Mouse (Mus musculus) gastrocnemius, postnatal 10 days (tissue): ENCODE data around the gene Gm10160. TPM values are rescaled to one million over a fixed set of nuclear protein-coding genes. Genes with fewer than 3 reads are reported as not detected.
"Not testable (repeated sequence)": the region's sequence is repeated elsewhere in the genome, so short reads cannot be mapped to it uniquely, and the experiment has no call there.

Experiments used
- DNase-seq: peaks from one replicate; pipeline ENCODE4 v3.0.0; 2021; ENCODE audit warnings: mixed read lengths
- total RNA-seq, 2 experiments: library from RNA; stranded (reverse); gene quantifications; 2 replicates each; pipeline ENCODE4 v1.2.3; 2021

The Gm10160 gene
- total RNA-seq, 2 experiments from 2014 or later = not detected

- no peak for DNase-seq
These were observed 2.6 kb upstream of the Gm10160 start for GRCm38 (mm10) chr7:81858236-81858635.

GRCm38 (mm10) chr7:81856221-81856620, 627 bp upstream of the Gm10160 start:
- no peak for DNase-seq

GRCm38 (mm10) chr7:81854568-81855307, 856 bp downstream of the Gm10160 start:
- no peak for DNase-seq

GRCm38 (mm10) chr7:81851706-81852105, 3.9 kb downstream of the Gm10160 start:
- DNase-seq = no peak

- no peak for DNase-seq
These were observed 5.4 kb downstream of the Gm10160 start for GRCm38 (mm10) chr7:81850171-81850570.

GRCm38 (mm10) chr7:81849633-81850032, 6.0 kb downstream of the Gm10160 start:
- no peak for DNase-seq

GRCm38 (mm10) chr7:81849214-81849613, 6.4 kb downstream of the Gm10160 start:
- no peak for DNase-seq

GRCm38 (mm10) chr7:81847777-81848176, 7.8 kb downstream of the Gm10160 start:
- no peak for DNase-seq

- no peak for DNase-seq
These were observed 8.6 kb downstream of the Gm10160 start for GRCm38 (mm10) chr7:81847010-81847409.

GRCm38 (mm10) chr7:81846008-81846407, 9.6 kb downstream of the Gm10160 start:
- DNase-seq = no peak

- no peak for DNase-seq
These were observed 10.3 kb downstream of the Gm10160 start for GRCm38 (mm10) chr7:81845313-81845712.

- DNase-seq = no peak
These were observed 10.8 kb downstream of the Gm10160 start for GRCm38 (mm10) chr7:81844801-81845200.

GRCm38 (mm10) chr7:81843903-81844302, 11.7 kb downstream of the Gm10160 start:
- no peak for DNase-seq

GRCm38 (mm10) chr7:81842998-81843397, 12.6 kb downstream of the Gm10160 start:
- no peak for DNase-seq

- DNase-seq = no peak
These were observed 13.5 kb downstream of the Gm10160 start for GRCm38 (mm10) chr7:81842141-81842540.

- peak; percentile 44 for DNase-seq
These were observed 14.2 kb downstream of the Gm10160 start for GRCm38 (mm10) chr7:81841439-81841838.

- DNase-seq = no peak
These were observed 14.9 kb downstream of the Gm10160 start for GRCm38 (mm10) chr7:81840661-81841181.

GRCm38 (mm10) chr7:81839746-81840145, 15.8 kb downstream of the Gm10160 start:
- no peak for DNase-seq

GRCm38 (mm10) chr7:81837771-81838170, 17.8 kb downstream of the Gm10160 start:
- DNase-seq = not testable (repeated sequence)

- DNase-seq = no peak
These were observed 20.2 kb downstream of the Gm10160 start for GRCm38 (mm10) chr7:81835430-81835829.

- no peak for DNase-seq
These were observed 20.7 kb downstream of the Gm10160 start for GRCm38 (mm10) chr7:81834847-81835246.

GRCm38 (mm10) chr7:81829379-81829894, 26.2 kb downstream of the Gm10160 start, which contains the start of gene Btbd1:
Btbd1 (minus strand) TSS chr7:81829431.
- DNase-seq = peak; percentile 89

GRCm38 (mm10) chr7:81828681-81829378, 26.8 kb downstream of the Gm10160 start:
- peak; percentile 65 for DNase-seq
